Mouse (Mus musculus) stomach, postnatal 0 days (tissue): ENCODE measurements around the gene Gm10160. TPM values are rescaled to one million over a fixed set of nuclear protein-coding genes. Genes with fewer than 3 reads are reported as not detected.

Experiments used
- ATAC-seq: fragments of 200-750 bp; cut with Nextera tagmentation; 2 replicates; pipeline ENCODE4 v1.8.0; 2017; ENCODE audit not compliant: low FRiP score, low TSS enrichment
- DNase-seq: peaks from one replicate; pipeline ENCODE4 v3.0.0-alpha.2; 2016; ENCODE audit warnings: low spot score
- H3K27ac ChIP-seq: fragments of 300-500 bp; sonication (generic); replicated peaks from 2 replicates; pipeline ENCODE4 v1.5.1; 2014; ENCODE audit warnings: mild to moderate bottlenecking, control low read depth
- H3K27me3 ChIP-seq: fragments of 300-500 bp; sonication (generic); 2 replicates; pipeline ENCODE4 v1.6.1; 2014; ENCODE audit warnings: low read length; ENCODE audit not compliant: control insufficient read depth, insufficient read depth
- H3K36me3 ChIP-seq: fragments of 300-500 bp; sonication (generic); 2 replicates; pipeline ENCODE4 v1.6.1; 2014; ENCODE audit warnings: low read length, mixed read lengths; ENCODE audit not compliant: control insufficient read depth, insufficient read depth
- H3K4me1 ChIP-seq: fragments of 300-500 bp; sonication (generic); replicated peaks from 2 replicates; pipeline ENCODE4 v1.6.1; 2014; ENCODE audit warnings: antibody characterized with exemption; ENCODE audit not compliant: control insufficient read depth, insufficient read depth
- H3K4me2 ChIP-seq: fragments of 300-500 bp; sonication (generic); replicated peaks from 2 replicates; pipeline ENCODE4 v1.6.1; 2014; ENCODE audit warnings: low read depth, mild to moderate bottlenecking, control low read depth, moderate library complexity
- H3K4me3 ChIP-seq: fragments of 300-500 bp; sonication (generic); 2 replicates; pipeline ENCODE4 v1.5.1; 2014; ENCODE audit warnings: low read depth, low read length, control low read depth
- H3K9ac ChIP-seq: fragments of 300-500 bp; sonication (generic); 2 replicates; pipeline ENCODE4 v1.6.1; 2014; ENCODE audit warnings: mild to moderate bottlenecking, low read length, control low read depth, mixed read lengths
- H3K9me3 ChIP-seq: fragments of 300-500 bp; sonication (generic); 2 replicates; pipeline ENCODE4 v1.6.1; 2016; ENCODE audit warnings: low read length; ENCODE audit not compliant: control insufficient read depth
- CTCF ChIP-seq: IDR thresholded peaks from 2 replicates; pipeline ENCODE4 v1.5.1; 2016; ENCODE audit warnings: antibody characterized with exemption, low read depth, mild to moderate bottlenecking, moderate library complexity
- EP300 ChIP-seq: optimal IDR thresholded peaks from 2 replicates; pipeline ENCODE3; 2016; ENCODE audit warnings: antibody characterized with exemption
- WGBS: fragments of 180-500 bp; shearing (Covaris S2); extraction: QIAGEN DNeasy Blood & Tissue Kit; methylation state at CpG from one replicate; pipeline ENCODE4 v1.1.7; 2014; 5-methylcytosine and 5-hydroxymethylcytosine counted together
- polyA plus RNA-seq: library from polyadenylated mRNA; unstranded; fragments of >200 nt; fragmentation: Nextera tagmentation; extraction: Ambion mirVana; gene quantifications from 2 replicates; pipeline ENCODE4 v1.2.1, GENCODE M21; 2015

The Gm10160 gene
- polyA plus RNA-seq: not detected in 2 replicates

- 93% methylated on average over 1 of the region's 1 CpGs for WGBS
- DNase-seq: no peak
- H3K9ac ChIP-seq: no peak within 1 kb of the TSS
- H3K36me3 ChIP-seq: no peaks in the 10 kb centered on the region
- no peak within 1 kb of the TSS for H3K27ac ChIP-seq
- H3K27me3 ChIP-seq: no peaks in the 10 kb centered on the region
- H3K4me2 ChIP-seq: peak within 1 kb of the TSS; percentile 5; the same call in 1 of the 2 replicates
- H3K9me3 ChIP-seq: no peaks in the 10 kb centered on the region
- no peak for TF ChIP-seq CTCF
- TF ChIP-seq EP300: no peak
- no peaks in the 10 kb centered on the region for H3K4me1 ChIP-seq
- no peak for ATAC-seq
- H3K4me3 ChIP-seq: no peak within 1 kb of the TSS
Observed at GRCm38 (mm10) chr7:81855694-81856093, at the start of gene Gm10160. Gene Gm10160 (minus strand): TSS chr7:81855794.

GRCm38 (mm10) chr7:81904926-81905325, 49.3 kb upstream of the Gm10160 start:
- Histone ChIP-seq H3K4me3 (no peak overlapping the region), H3K9me3 (no peaks in the 10 kb centered on the region), H3K27ac (no peak overlapping the region), H3K4me2 (no peak overlapping the region), H3K4me1 (no peaks in the 10 kb centered on the region), H3K9ac (no peak overlapping the region), H3K27me3 (no peaks in the 10 kb centered on the region), H3K36me3 (no peaks in the 10 kb centered on the region)
- TF ChIP-seq EP300 (no peak), CTCF (no peak)
- DNase-seq (no peak), ATAC-seq (no peak)
- 83% methylated on average over 2 of the region's 2 CpGs for WGBS

- H3K9me3 ChIP-seq: no peaks in the 10 kb centered on the region
- no peaks in the 10 kb centered on the region for H3K4me1 ChIP-seq
- ATAC-seq: no peak
- no peaks in the 10 kb centered on the region for H3K27me3 ChIP-seq
- no peak overlapping the region for H3K9ac ChIP-seq
- H3K27ac ChIP-seq: no peak overlapping the region
- H3K4me3 ChIP-seq: no peak overlapping the region
- H3K4me2 ChIP-seq: no peak overlapping the region
- 54% methylated on average over 4 of the region's 4 CpGs for WGBS
- no peak for DNase-seq
- no peaks in the 10 kb centered on the region for H3K36me3 ChIP-seq
- TF ChIP-seq CTCF (no peak), EP300 (no peak)
Observed at GRCm38 (mm10) chr7:81904094-81904493, 48.5 kb upstream of the Gm10160 start.

GRCm38 (mm10) chr7:81899361-81899760, 43.8 kb upstream of the Gm10160 start:
- Histone ChIP-seq H3K27me3 (no peaks in the 10 kb centered on the region), H3K9me3 (no peaks in the 10 kb centered on the region), H3K9ac (no peak overlapping the region), H3K27ac (no peak overlapping the region), H3K36me3 (no peaks in the 10 kb centered on the region), H3K4me2 (no peak overlapping the region), H3K4me3 (no peak overlapping the region), H3K4me1 (no peaks in the 10 kb centered on the region)
- no peak for ATAC-seq
- 58% methylated on average over 11 of the region's 11 CpGs for WGBS
- DNase-seq: no peak
- TF ChIP-seq CTCF (no peak), EP300 (no peak)

GRCm38 (mm10) chr7:81885128-81885527, 29.5 kb upstream of the Gm10160 start:
- H3K9me3 ChIP-seq: no peaks in the 10 kb centered on the region
- H3K27ac ChIP-seq: no peak overlapping the region
- no peak overlapping the region for H3K4me2 ChIP-seq
- TF ChIP-seq CTCF (no peak), EP300 (no peak)
- no peak for ATAC-seq
- DNase-seq: no peak
- H3K9ac ChIP-seq: no peak overlapping the region
- H3K4me1 ChIP-seq: no peaks in the 10 kb centered on the region
- H3K27me3 ChIP-seq: no peaks in the 10 kb centered on the region
- H3K36me3 ChIP-seq: no peaks in the 10 kb centered on the region
- WGBS: 83% methylated on average over 4 of the region's 4 CpGs
- no peak overlapping the region for H3K4me3 ChIP-seq

- Histone ChIP-seq H3K9ac (no peak overlapping the region), H3K4me3 (no peak overlapping the region), H3K9me3 (no peaks in the 10 kb centered on the region), H3K27me3 (no peaks in the 10 kb centered on the region), H3K36me3 (no peaks in the 10 kb centered on the region), H3K4me2 (no peak overlapping the region), H3K4me1 (no peaks in the 10 kb centered on the region), H3K27ac (no peak overlapping the region)
- ATAC-seq: no peak
- DNase-seq: no peak
- WGBS: 64% methylated on average over 3 of the region's 3 CpGs
- TF ChIP-seq EP300 (no peak), CTCF (no peak)
Observed at GRCm38 (mm10) chr7:81881600-81881999, 26.0 kb upstream of the Gm10160 start.
